Mouse (Mus musculus) forebrain, embryonic 10.5 days (tissue): ENCODE data around the gene Rap1b. TPM values are rescaled to one million over a fixed set of nuclear protein-coding genes. Genes with fewer than 3 reads are reported as not detected.

Source experiments
- DNase-seq: peaks from one replicate; pipeline ENCODE4 v3.0.0-alpha.2; 2017; ENCODE audit warnings: low spot score; ENCODE audit errors: extremely low spot score
- H3K27ac ChIP-seq: fragments of 300-500 bp; sonication (generic); 2 replicates; pipeline ENCODE4 v1.5.1; 2016; ENCODE audit warnings: mild to moderate bottlenecking
- H3K27me3 ChIP-seq: fragments of 300-500 bp; sonication (generic); 2 replicates; pipeline ENCODE4 v1.6.1; 2016; ENCODE audit warnings: mild to moderate bottlenecking; ENCODE audit not compliant: poor library complexity, severe bottlenecking
- H3K36me3 ChIP-seq: fragments of 300-500 bp; sonication (generic); replicated peaks from 2 replicates; pipeline ENCODE4 v1.6.1; 2016; ENCODE audit warnings: mild to moderate bottlenecking, moderate library complexity
- H3K4me1 ChIP-seq: fragments of 300-500 bp; sonication (generic); 2 replicates; pipeline ENCODE4 v1.6.1; 2016
- H3K4me3 ChIP-seq: fragments of 300-500 bp; sonication (generic); 2 replicates; pipeline ENCODE4 v1.5.1; 2016; ENCODE audit warnings: mild to moderate bottlenecking, moderate library complexity
- H3K9me3 ChIP-seq: fragments of 300-500 bp; sonication (generic); 2 replicates; pipeline ENCODE4 v1.6.1; 2016; ENCODE audit warnings: mild to moderate bottlenecking, moderate library complexity
- WGBS: fragments of 180-500 bp; shearing (Covaris S2); methylation state at CpG from one replicate; pipeline ENCODE4 v1.1.7; 2016; 5-methylcytosine and 5-hydroxymethylcytosine counted together
- polyA plus RNA-seq: library from polyadenylated mRNA; unstranded; fragments of >200 nt; fragmentation: Nextera tagmentation; extraction: Ambion mirVana; gene quantifications from 2 replicates; pipeline ENCODE4 v1.2.1, GENCODE M21; 2016

The Rap1b gene
- polyA plus RNA-seq, 1 experiment from 2014 or later: 136 TPM

DNA sequence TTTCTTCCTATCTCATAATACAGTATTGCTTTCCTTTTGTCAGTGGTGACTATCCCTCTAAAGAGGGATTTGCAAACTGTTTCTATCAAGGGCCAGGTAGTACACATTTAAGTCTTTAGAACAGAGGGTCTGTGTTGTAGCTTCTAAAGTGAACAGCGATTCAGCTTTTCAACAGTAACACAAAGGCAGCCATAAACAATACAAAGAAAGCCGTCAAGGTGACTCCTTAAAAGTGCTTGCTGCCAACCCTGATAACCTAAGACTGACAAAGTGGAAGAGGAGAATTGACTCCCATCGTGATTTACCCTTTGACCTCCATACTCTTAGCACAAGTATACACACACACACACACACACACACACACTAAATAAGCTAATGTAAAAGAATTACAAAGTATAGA, 3.1 kb upstream of the Rap1b start:
- 46% methylated on average over 3 of the region's 3 CpGs for WGBS
- H3K9me3 ChIP-seq: no peaks in the 10 kb centered on the region
- no peak overlapping the region for H3K27ac ChIP-seq
- DNase-seq: no peak
- no peak overlapping the region for H3K4me3 ChIP-seq
- H3K4me1 ChIP-seq: peaks cover 23% of the 10 kb centered on the region
- no peaks in the 10 kb centered on the region for H3K36me3 ChIP-seq
- peaks cover 13% of the 10 kb centered on the region for H3K27me3 ChIP-seq

DNA sequence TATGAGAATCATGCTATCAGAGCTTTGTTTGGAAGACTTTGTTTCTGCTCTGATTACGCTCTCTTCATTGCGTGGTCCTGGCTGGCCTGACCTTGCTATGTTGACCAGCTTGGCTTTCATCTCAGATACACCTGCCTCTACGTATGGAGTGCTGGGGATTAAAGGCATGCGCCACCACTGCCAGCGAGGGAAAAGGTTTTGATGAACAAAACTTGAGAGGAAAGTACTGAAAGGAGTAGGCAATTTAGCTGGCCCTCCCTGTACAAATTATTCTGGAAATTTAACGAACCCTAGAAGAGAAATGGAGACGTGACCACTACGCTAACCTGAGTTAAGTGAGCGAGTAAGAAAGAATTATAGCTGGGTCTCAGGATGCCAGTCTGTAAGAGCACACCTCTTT, 961 bp upstream of the Rap1b start:
- Histone ChIP-seq H3K4me3 (peak overlapping the region; percentile 92), H3K27ac (peak overlapping the region; percentile 96), H3K4me1 (peaks cover 28% of the 10 kb centered on the region), H3K36me3 (no peaks in the 10 kb centered on the region), H3K27me3 (peaks cover 13% of the 10 kb centered on the region), H3K9me3 (no peaks in the 10 kb centered on the region)
- 40% methylated on average over 9 of the region's 9 CpGs for WGBS
- DNase-seq: no peak

DNA sequence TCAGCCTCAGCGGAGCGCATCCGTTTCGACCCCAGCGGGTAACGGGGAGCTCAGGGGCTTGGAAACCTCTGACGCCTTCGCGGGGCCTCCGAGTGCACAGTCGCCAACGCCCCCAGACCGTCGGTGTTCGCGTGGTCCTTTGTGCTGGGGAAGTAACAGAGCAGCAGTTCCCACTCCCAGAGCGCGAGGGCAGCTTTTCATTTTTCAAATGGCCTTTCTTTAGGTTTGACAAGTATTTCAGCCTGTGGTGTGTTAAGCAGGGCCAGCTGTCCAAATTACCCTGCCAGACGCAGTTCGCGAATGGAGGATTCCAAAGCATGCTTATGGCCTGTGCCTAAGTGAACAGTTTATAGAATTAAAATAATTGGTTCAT, 411 bp upstream of the Rap1b start:
- DNase-seq: no peak
- under 1% methylated on average over 21 of the region's 21 CpGs for WGBS
- Histone ChIP-seq H3K27me3 (peaks cover 13% of the 10 kb centered on the region), H3K27ac (peak overlapping the region; percentile 96), H3K9me3 (no peaks in the 10 kb centered on the region), H3K36me3 (no peaks in the 10 kb centered on the region), H3K4me1 (peaks cover 28% of the 10 kb centered on the region), H3K4me3 (peak overlapping the region; percentile 92)

DNA sequence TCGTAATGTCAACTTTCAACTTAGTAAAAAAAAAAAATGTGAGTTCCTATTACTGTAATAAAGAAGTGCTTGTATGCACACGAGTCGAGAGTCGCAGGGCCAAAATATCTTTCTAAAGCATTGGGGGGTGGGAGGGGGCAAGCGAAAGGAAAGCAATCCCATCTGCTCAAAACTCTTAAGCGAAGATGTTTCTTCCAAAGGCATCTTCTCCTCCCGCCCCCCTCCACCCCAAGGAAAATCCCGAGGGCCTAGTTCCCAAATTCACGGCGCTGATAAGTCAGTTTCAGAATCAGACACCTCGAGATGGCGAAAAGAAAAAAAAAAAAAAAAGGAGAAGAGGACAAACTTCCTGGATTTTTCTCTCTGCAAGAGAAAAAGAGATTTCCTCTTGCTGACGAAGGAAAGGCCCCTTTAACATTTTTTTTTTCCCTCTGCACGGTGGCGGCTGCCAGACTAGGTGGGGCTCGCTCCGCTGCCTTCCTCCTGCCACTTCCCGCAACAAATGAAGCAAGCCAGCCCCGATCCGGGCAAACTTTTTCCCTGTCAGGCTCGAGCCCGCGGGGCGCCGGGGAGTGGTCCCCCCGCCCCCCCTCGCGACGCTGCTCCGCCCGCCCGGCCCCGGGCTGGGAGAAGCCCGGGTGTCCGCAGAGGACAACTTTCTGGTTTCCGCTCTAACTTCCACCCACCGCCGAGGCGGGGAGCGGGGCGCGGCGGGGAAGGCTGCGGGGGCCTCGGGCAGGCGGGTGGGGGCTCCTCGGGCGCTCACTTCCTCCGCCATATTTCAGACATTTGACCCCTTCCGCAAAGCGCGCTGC, 846 bp downstream of the Rap1b start:
- 3% methylated on average over 51 of the region's 52 CpGs for WGBS
- Histone ChIP-seq H3K9me3 (no peaks in the 10 kb centered on the region), H3K27me3 (peaks cover 13% of the 10 kb centered on the region), H3K4me1 (peaks cover 28% of the 10 kb centered on the region), H3K36me3 (no peaks in the 10 kb centered on the region), H3K4me3 (peak overlapping the region; percentile 92), H3K27ac (peak overlapping the region; percentile 96)
- peak; percentile 58 for DNase-seq

DNA sequence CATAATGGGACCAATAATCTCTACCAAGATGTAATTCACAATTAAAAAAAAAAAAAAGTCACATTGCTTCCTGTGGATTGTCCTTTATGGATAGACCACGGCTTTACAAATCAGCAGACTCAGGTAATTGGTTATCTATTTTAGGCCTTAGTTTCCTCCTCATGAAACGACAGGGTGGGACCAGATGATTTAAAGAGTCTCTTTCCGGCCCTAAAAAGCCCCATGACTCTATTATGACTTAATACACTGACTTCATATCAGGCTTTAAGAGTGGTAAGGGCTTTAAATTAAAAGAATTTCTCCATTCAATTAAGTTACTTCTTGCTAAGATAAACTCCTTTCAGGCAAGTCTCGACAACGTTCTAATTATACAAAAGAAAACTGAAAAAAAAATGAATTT, 1.6 kb downstream of the Rap1b start:
- 66% methylated on average over 5 of the region's 5 CpGs for WGBS
- Histone ChIP-seq H3K9me3 (no peaks in the 10 kb centered on the region), H3K4me3 (peak overlapping the region; percentile 92), H3K27ac (no peak overlapping the region), H3K36me3 (no peaks in the 10 kb centered on the region), H3K4me1 (peaks cover 28% of the 10 kb centered on the region), H3K27me3 (peaks cover 13% of the 10 kb centered on the region)
- no peak for DNase-seq

DNA sequence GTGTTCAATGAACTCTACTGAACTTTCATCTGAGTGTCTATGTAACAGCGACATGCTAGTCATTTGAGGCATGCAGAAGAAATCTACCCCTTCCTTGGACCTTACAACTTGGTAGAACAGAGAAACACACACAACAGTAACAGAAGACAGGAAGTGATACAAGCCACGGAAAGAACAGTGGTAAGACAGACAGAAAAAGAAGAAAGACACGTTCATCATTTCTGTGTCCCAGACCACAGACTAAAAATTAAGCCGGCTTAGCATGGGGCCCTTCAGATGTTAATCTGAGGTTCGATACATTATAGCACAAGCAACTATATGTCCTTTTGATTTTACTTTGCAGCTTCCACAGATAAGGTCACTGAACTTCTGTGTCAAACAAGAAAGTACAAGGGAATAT, 2.1 kb downstream of the Rap1b start:
- peaks cover 13% of the 10 kb centered on the region for H3K27me3 ChIP-seq
- H3K4me3 ChIP-seq: peak overlapping the region; percentile 92; the same call in 1 of the 2 replicates
- WGBS: 84% methylated on average over 5 of the region's 5 CpGs
- peaks cover 28% of the 10 kb centered on the region for H3K4me1 ChIP-seq
- H3K27ac ChIP-seq: no peak overlapping the region
- H3K9me3 ChIP-seq: no peaks in the 10 kb centered on the region
- no peaks in the 10 kb centered on the region for H3K36me3 ChIP-seq
- DNase-seq: no peak

DNA sequence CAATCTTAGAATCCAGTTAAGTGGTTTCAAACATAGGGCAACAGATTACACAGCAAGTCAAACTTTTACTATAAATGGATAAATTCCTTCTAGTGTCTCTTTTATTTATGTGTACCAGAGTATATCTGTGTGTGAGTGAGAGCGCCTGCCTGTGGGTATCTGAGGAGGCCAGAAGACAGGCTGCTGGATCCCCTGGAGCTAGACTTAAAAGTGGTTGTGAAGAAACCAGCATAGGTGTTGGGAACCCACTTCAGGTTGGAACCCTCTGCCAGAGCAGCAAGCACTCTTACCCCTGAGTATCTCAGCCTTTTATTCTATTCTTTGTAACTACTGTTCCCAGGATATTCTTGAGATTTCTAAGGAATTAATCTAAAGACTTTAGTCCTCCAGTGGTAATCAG, 4.1 kb downstream of the Rap1b start:
- DNase-seq: no peak
- H3K27me3 ChIP-seq: no peaks in the 10 kb centered on the region
- H3K9me3 ChIP-seq: no peaks in the 10 kb centered on the region
- no peaks in the 10 kb centered on the region for H3K36me3 ChIP-seq
- WGBS: 89% methylated on average over 1 of the region's 1 CpGs
- peaks cover 20% of the 10 kb centered on the region for H3K4me1 ChIP-seq
- H3K27ac ChIP-seq: no peak overlapping the region
- no peak overlapping the region for H3K4me3 ChIP-seq

DNA sequence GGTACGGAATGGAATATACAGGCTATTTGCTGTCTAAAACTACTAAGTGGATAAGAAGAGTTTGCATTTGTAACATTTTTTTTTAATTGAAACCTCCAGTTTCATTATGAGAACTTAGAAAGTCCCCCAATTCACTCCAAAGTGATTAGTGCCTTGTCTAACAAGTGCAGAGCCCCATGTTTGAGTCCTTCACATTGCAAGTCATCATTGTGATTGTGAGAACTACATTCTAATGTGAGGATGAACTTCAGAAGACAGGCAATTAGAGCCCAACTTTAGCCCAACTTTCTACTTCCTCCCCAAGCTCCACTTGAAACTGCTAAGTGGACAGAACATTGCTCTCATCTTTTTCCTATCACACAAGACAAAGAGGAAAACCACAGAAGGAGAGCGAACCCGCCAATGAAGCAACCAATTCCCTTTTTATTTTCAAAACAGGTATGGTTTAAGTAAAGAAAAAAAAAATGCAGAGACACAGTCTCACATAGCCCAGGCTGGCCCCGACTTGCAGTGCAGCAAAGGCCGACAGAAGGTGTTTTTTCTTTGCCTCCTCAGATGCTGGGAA, 5.3 kb downstream of the Rap1b start:
- H3K36me3 ChIP-seq: no peaks in the 10 kb centered on the region
- H3K27ac ChIP-seq: no peak overlapping the region
- H3K4me1 ChIP-seq: peaks cover 13% of the 10 kb centered on the region
- no peak for DNase-seq
- H3K27me3 ChIP-seq: no peaks in the 10 kb centered on the region
- no peak overlapping the region for H3K4me3 ChIP-seq
- H3K9me3 ChIP-seq: no peaks in the 10 kb centered on the region
- WGBS: 94% methylated on average over 5 of the region's 5 CpGs

DNA sequence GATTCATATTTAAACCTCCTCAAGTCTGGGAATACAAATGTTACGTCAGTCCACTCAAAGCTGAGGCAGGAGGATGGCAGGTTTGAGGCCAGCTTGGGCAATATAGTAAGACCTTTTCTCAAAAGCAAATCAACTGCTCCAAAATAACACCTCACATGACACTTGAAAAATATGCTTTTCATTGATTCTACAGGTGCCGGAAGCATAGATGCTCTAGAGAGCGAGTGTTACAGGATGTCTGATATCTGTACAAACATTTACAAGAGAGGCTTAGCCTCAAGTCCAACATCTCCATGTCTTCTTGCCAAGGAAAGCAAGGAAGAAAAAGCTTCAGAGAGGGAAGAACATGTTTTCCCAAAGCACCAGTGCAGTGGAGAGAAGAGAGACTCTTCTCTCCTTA, 6.1 kb downstream of the Rap1b start:
- H3K36me3 ChIP-seq: no peaks in the 10 kb centered on the region
- no peaks in the 10 kb centered on the region for H3K9me3 ChIP-seq
- H3K4me1 ChIP-seq: peaks cover 13% of the 10 kb centered on the region
- 95% methylated on average over 3 of the region's 3 CpGs for WGBS
- H3K27ac ChIP-seq: no peak overlapping the region
- DNase-seq: no peak
- no peak overlapping the region for H3K4me3 ChIP-seq
- H3K27me3 ChIP-seq: no peaks in the 10 kb centered on the region

DNA sequence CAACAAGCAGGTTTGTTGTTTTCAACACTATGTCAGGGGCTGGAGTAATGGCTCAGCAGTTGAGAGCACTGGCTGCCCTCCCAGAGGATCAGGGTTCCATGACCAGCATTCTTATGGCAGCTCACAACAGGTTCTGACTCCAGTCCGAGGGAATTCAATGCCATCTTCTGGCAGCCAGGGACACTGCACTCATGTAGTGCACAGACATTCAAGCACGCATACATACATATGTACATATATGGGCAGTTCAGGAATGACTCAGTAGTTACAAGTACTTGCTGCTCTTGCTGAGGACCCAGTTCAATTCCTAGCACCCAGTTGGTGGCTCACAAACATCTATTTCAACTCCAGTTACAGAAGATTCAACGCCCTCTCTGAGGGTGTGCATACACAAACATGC, 6.9 kb downstream of the Rap1b start:
- peaks cover 5% of the 10 kb centered on the region for H3K4me1 ChIP-seq
- no peaks in the 10 kb centered on the region for H3K36me3 ChIP-seq
- no peak overlapping the region for H3K4me3 ChIP-seq
- no peak overlapping the region for H3K27ac ChIP-seq
- no peak for DNase-seq
- no peaks in the 10 kb centered on the region for H3K27me3 ChIP-seq
- WGBS: 92% methylated on average over 3 of the region's 3 CpGs
- H3K9me3 ChIP-seq: no peaks in the 10 kb centered on the region

DNA sequence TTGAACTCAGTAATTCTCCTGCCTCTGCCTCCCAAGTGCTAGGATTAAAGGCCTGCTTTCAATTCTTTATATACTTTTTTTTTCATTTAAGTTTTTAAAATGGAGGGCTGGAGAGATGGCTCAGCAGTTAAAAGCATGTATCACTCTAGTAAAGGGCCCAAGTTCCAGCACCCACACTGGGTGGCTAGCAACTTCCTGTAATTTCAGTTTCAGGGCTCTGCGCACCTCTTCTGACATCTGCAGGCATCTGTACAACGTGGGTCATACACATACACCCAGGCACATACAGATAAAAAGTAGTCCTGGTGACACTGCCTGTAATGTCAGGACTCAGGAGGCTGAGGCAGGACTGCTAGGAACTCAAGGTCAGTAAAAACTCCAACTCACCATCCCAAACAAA, 9.5 kb downstream of the Rap1b start:
- Histone ChIP-seq H3K9me3 (no peaks in the 10 kb centered on the region), H3K27me3 (no peaks in the 10 kb centered on the region), H3K4me1 (no peaks in the 10 kb centered on the region), H3K27ac (no peak overlapping the region), H3K4me3 (no peak overlapping the region), H3K36me3 (0 out of 2 replicates have a peak, but pooled peaks cover 3% of the 10 kb centered on the region)
- DNase-seq: no peak
- 95% methylated on average over 2 of the region's 2 CpGs for WGBS

DNA sequence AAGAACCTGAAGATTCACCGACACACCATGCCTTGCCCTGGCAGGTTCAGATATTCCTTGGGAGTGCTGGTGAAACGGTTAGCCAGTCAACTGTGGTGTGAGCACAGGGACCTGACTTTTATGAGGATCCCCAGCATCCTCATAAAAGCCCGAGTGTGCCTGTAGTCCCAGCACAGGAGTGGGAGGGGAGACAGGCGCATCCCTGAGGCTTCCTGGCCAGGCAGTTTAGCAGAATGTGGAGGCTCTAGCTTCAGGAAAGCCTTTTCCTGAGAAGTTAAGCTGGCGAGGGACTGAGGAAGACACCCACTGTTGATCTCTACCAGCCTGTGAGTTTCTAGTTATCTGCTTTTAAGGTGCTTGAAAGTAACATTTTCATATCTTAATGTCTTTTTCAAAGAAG, 10.4 kb downstream of the Rap1b start:
- H3K4me1 ChIP-seq: no peaks in the 10 kb centered on the region
- H3K4me3 ChIP-seq: no peak overlapping the region
- no peaks in the 10 kb centered on the region for H3K27me3 ChIP-seq
- 0 out of 2 replicates have a peak, but pooled peaks cover 3% of the 10 kb centered on the region for H3K36me3 ChIP-seq
- 76% methylated on average over 5 of the region's 5 CpGs for WGBS
- no peak for DNase-seq
- no peaks in the 10 kb centered on the region for H3K9me3 ChIP-seq
- no peak overlapping the region for H3K27ac ChIP-seq

DNA sequence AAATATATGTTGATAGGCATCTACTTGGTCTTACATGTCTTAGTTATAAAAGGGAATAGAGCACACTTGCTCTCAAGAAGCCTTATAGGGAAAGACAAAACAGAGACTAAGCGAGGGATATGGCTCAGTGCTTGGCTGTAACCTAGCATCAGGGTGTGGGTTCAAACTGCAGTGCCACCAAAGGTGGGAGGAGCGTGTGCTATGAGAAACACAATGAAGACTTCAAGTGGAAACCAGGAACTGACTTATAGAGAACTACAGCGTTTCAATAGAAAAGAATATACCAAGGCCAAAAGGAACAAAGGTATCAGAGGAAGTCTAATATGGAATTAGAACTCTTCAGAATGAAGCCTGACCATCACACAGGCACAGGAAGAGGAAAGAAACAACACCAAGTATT, 15.0 kb downstream of the Rap1b start:
- Histone ChIP-seq H3K36me3 (0 out of 2 replicates have a peak, but pooled peaks cover 3% of the 10 kb centered on the region), H3K27ac (no peak overlapping the region), H3K4me1 (0 out of 2 replicates have a peak, but pooled peaks cover 4% of the 10 kb centered on the region), H3K27me3 (no peaks in the 10 kb centered on the region), H3K4me3 (no peak overlapping the region), H3K9me3 (no peaks in the 10 kb centered on the region)
- DNase-seq: no peak
- 89% methylated on average over 3 of the region's 3 CpGs for WGBS
